Mouse (Mus musculus): ENCODE measurements around the gene Rpusd2. TPM values are rescaled to one million over a fixed set of nuclear protein-coding genes. Genes with fewer than 3 reads are reported as not detected.
"Not testable (repeated sequence)": the region's sequence is repeated elsewhere in the genome, so short reads cannot be mapped to it uniquely, and the experiment has no call there.

Rpusd2 gene
- polyA plus RNA-seq (2015; fragmentation: Nextera tagmentation; extraction: Ambion mirVana) = 4.8 and 4.9 TPM in 2 replicates

- ATAC-seq = peak; percentile 95
- H3K27me3 ChIP-seq (replicated peaks) = no peaks in the 10 kb centered on the region
- WGBS = under 1% methylated on average over 49 of the region's 49 CpGs
- H3K4me2 ChIP-seq (replicated peaks) = peak within 1 kb of the TSS; percentile 79
- H3K4me1 ChIP-seq (replicated peaks) = peaks cover 6% of the 10 kb centered on the region; the same call in 1 of the 2 replicates
- peak within 1 kb of the TSS; percentile 85 for H3K9ac ChIP-seq
- peak within 1 kb of the TSS; percentile 97 for H3K4me3 ChIP-seq (replicated peaks)
- H3K27ac ChIP-seq = peak within 1 kb of the TSS; percentile 93
- no peaks in the 10 kb centered on the region for H3K9me3 ChIP-seq
- H3K36me3 ChIP-seq = peaks cover 10% of the 10 kb centered on the region
Measured at GRCm38 (mm10) chr2:119034656-119035396, at the start of gene Rpusd2. Rpusd2 (plus strand) TSS chr2:119034790.

GRCm38 (mm10) chr2:118995490-118995889 lies 39.1 kb upstream of the Rpusd2 start:
- Histone ChIP-seq H3K4me1 (replicated peaks) (0 out of 2 replicates have a peak, but pooled peaks cover 4% of the 10 kb centered on the region), H3K9ac (no peak overlapping the region), H3K27ac (no peak overlapping the region), H3K4me3 (replicated peaks) (no peak overlapping the region), H3K9me3 (no peaks in the 10 kb centered on the region), H3K27me3 (replicated peaks) (0 out of 2 replicates have a peak, but pooled peaks cover 4% of the 10 kb centered on the region), H3K4me2 (replicated peaks) (no peak overlapping the region), H3K36me3 (no peaks in the 10 kb centered on the region)
- WGBS = 58% methylated on average over 5 of the region's 5 CpGs
- ATAC-seq = no peak

- no peaks in the 10 kb centered on the region for H3K36me3 ChIP-seq
- H3K27me3 ChIP-seq (replicated peaks) = 0 out of 2 replicates have a peak, but pooled peaks cover 4% of the 10 kb centered on the region
- peak; percentile 15; the same call in 1 of the 2 replicates for ATAC-seq
- 40% methylated on average over 16 of the region's 16 CpGs for WGBS
- H3K9me3 ChIP-seq = no peaks in the 10 kb centered on the region
- 0 out of 2 replicates have a peak, but pooled peaks cover 4% of the 10 kb centered on the region for H3K4me1 ChIP-seq (replicated peaks)
- H3K4me2 ChIP-seq (replicated peaks) = no peak overlapping the region
- no peak overlapping the region for H3K27ac ChIP-seq
- no peak overlapping the region for H3K9ac ChIP-seq
- H3K4me3 ChIP-seq (replicated peaks) = no peak overlapping the region
Measured at GRCm38 (mm10) chr2:118995919-118996797, 38.4 kb upstream of the Rpusd2 start.

GRCm38 (mm10) chr2:118996798-118997105 lies 37.8 kb upstream of the Rpusd2 start:
- Histone ChIP-seq H3K27ac (no peak overlapping the region), H3K27me3 (replicated peaks) (0 out of 2 replicates have a peak, but pooled peaks cover 4% of the 10 kb centered on the region), H3K4me2 (replicated peaks) (no peak overlapping the region), H3K36me3 (no peaks in the 10 kb centered on the region), H3K4me1 (replicated peaks) (0 out of 2 replicates have a peak, but pooled peaks cover 4% of the 10 kb centered on the region), H3K4me3 (replicated peaks) (no peak overlapping the region), H3K9ac (no peak overlapping the region), H3K9me3 (no peaks in the 10 kb centered on the region)
- no peak for ATAC-seq
- 74% methylated on average over 1 of the region's 1 CpGs for WGBS

GRCm38 (mm10) chr2:118998115-118998866 lies 36.3 kb upstream of the Rpusd2 start:
- Histone ChIP-seq H3K36me3 (no peaks in the 10 kb centered on the region), H3K9me3 (no peaks in the 10 kb centered on the region), H3K4me1 (replicated peaks) (0 out of 2 replicates have a peak, but pooled peaks cover 4% of the 10 kb centered on the region), H3K27ac (no peak overlapping the region), H3K27me3 (replicated peaks) (0 out of 2 replicates have a peak, but pooled peaks cover 4% of the 10 kb centered on the region), H3K4me3 (replicated peaks) (no peak overlapping the region), H3K9ac (no peak overlapping the region), H3K4me2 (replicated peaks) (no peak overlapping the region)
- WGBS = 58% methylated on average over 6 of the region's 6 CpGs
- peak; percentile 45 for ATAC-seq

GRCm38 (mm10) chr2:118999025-118999639 lies 35.5 kb upstream of the Rpusd2 start:
- 71% methylated on average over 3 of the region's 3 CpGs for WGBS
- H3K36me3 ChIP-seq = no peaks in the 10 kb centered on the region
- H3K9ac ChIP-seq = no peak overlapping the region
- H3K27me3 ChIP-seq (replicated peaks) = 0 out of 2 replicates have a peak, but pooled peaks cover 4% of the 10 kb centered on the region
- no peak overlapping the region for H3K27ac ChIP-seq
- H3K4me2 ChIP-seq (replicated peaks) = no peak overlapping the region
- no peaks in the 10 kb centered on the region for H3K9me3 ChIP-seq
- 0 out of 2 replicates have a peak, but pooled peaks cover 4% of the 10 kb centered on the region for H3K4me1 ChIP-seq (replicated peaks)
- H3K4me3 ChIP-seq (replicated peaks) = no peak overlapping the region
- no peak for ATAC-seq

GRCm38 (mm10) chr2:119006886-119007285 lies 27.7 kb upstream of the Rpusd2 start:
- Histone ChIP-seq H3K36me3 (no peaks in the 10 kb centered on the region), H3K27me3 (replicated peaks) (no peaks in the 10 kb centered on the region), H3K9ac (no peak overlapping the region), H3K4me2 (replicated peaks) (no peak overlapping the region), H3K4me1 (replicated peaks) (no peaks in the 10 kb centered on the region), H3K27ac (no peak overlapping the region), H3K4me3 (replicated peaks) (no peak overlapping the region), H3K9me3 (no peaks in the 10 kb centered on the region)
- ATAC-seq = no peak
- WGBS = 86% methylated on average over 7 of the region's 7 CpGs

GRCm38 (mm10) chr2:119009376-119009775 lies 25.2 kb upstream of the Rpusd2 start:
- H3K27me3 ChIP-seq (replicated peaks) = no peaks in the 10 kb centered on the region
- H3K9ac ChIP-seq = no peak overlapping the region
- H3K4me3 ChIP-seq (replicated peaks) = no peak overlapping the region
- ATAC-seq = no peak
- H3K4me2 ChIP-seq (replicated peaks) = no peak overlapping the region
- H3K36me3 ChIP-seq = no peaks in the 10 kb centered on the region
- H3K9me3 ChIP-seq = no peaks in the 10 kb centered on the region
- WGBS = 87% methylated on average over 2 of the region's 2 CpGs
- no peak overlapping the region for H3K27ac ChIP-seq
- H3K4me1 ChIP-seq (replicated peaks) = no peaks in the 10 kb centered on the region

- Histone ChIP-seq H3K9me3 (no peaks in the 10 kb centered on the region), H3K36me3 (0 out of 2 replicates have a peak, but pooled peaks cover 3% of the 10 kb centered on the region), H3K4me3 (replicated peaks) (no peak overlapping the region), H3K27ac (no peak overlapping the region), H3K4me2 (replicated peaks) (no peak overlapping the region), H3K27me3 (replicated peaks) (no peaks in the 10 kb centered on the region), H3K4me1 (replicated peaks) (peaks cover 8% of the 10 kb centered on the region; the same call in 1 of the 2 replicates), H3K9ac (no peak overlapping the region)
- 66% methylated on average over 7 of the region's 7 CpGs for WGBS
- ATAC-seq = peak; percentile 31; the same call in 1 of the 2 replicates
Measured at GRCm38 (mm10) chr2:119014989-119015388, 19.6 kb upstream of the Rpusd2 start.

- no peak overlapping the region for H3K4me3 ChIP-seq (replicated peaks)
- H3K9me3 ChIP-seq = no peaks in the 10 kb centered on the region
- peaks cover 8% of the 10 kb centered on the region; the same call in 1 of the 2 replicates for H3K4me1 ChIP-seq (replicated peaks)
- WGBS = 60% methylated on average over 12 of the region's 12 CpGs
- ATAC-seq = peak; percentile 51; the same call in 1 of the 2 replicates
- no peaks in the 10 kb centered on the region for H3K27me3 ChIP-seq (replicated peaks)
- H3K9ac ChIP-seq = no peak overlapping the region
- H3K36me3 ChIP-seq = 0 out of 2 replicates have a peak, but pooled peaks cover 3% of the 10 kb centered on the region
- no peak overlapping the region for H3K4me2 ChIP-seq (replicated peaks)
- no peak overlapping the region for H3K27ac ChIP-seq
Measured at GRCm38 (mm10) chr2:119015604-119016180, 18.9 kb upstream of the Rpusd2 start.

GRCm38 (mm10) chr2:119016312-119016711 lies 18.3 kb upstream of the Rpusd2 start:
- H3K9me3 ChIP-seq; H3K27me3 ChIP-seq (replicated peaks); H3K4me1 ChIP-seq (replicated peaks); ATAC-seq; H3K4me2 ChIP-seq (replicated peaks); H3K9ac ChIP-seq; H3K27ac ChIP-seq; H3K4me3 ChIP-seq (replicated peaks); H3K36me3 ChIP-seq: not testable (repeated sequence)
- WGBS = 84% methylated on average over 4 of the region's 4 CpGs

Data from intestine, embryonic 15.5 days (tissue).